Mouse (Mus musculus) left cerebral cortex, postnatal 25 days (tissue): Measurements from ENCODE around the gene Zfp644. TPM values are rescaled to one million over a fixed set of nuclear protein-coding genes. Genes with fewer than 3 reads are reported as not detected.
A peak's percentile ranks its signal among the peaks of the same experiment; 100 is the strongest.

ENCODE experiments used
- DNase-seq, 2 experiments: peaks; one replicate each; pipeline ENCODE4 v3.0.0; 2022; ENCODE audit warnings: low spot score in 2 of 2, mixed read lengths in 1 of 2
- intact Hi-C: fragments of 180-260 bp; cut with DNase I; formaldehyde crosslinking; loops from one replicate; pipeline ENCODE4 v1.15.1; 2025
- total RNA-seq, 2 experiments: library from RNA; stranded (reverse); gene quantifications; 2 replicates each; pipeline ENCODE4 v1.2.3; 2021

Zfp644 gene
- total RNA-seq, 2 experiments from 2014 or later = 106 to 114 TPM

- intact Hi-C loops = no loop called here
- no peak for DNase-seq
Measured at GRCm38 (mm10) chr5:106608798-106609197, 88.3 kb downstream of the Zfp644 start, which contains the start of gene Gm17304. Gene Gm17304 (plus strand): TSS chr5:106609098.

DNA sequence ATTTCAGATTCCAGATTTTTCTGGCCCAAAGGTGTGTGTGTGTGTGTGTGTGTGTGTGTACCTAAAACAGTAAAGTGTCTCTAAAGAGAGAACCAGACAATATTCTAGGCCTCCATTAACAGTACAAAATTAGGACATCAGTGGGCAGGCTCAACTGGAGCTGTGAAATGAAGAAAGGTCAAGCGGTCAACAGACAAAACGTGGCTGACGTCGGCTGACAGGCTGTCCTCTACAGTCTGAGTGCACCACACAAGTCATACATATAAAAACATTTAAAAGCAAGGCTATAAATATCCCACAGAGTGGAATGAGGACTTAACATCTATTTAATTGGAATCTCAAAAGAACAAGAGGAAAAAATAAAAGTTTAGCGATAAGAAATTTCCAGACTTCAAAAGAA is 90.0 kb downstream of the Zfp644 start:
- intact Hi-C loops = no loop called here
- DNase-seq = no peak

- no peak for DNase-seq
- intact Hi-C loops = no loop called here
Measured at GRCm38 (mm10) chr5:106605096-106605495, 92.0 kb downstream of the Zfp644 start.

DNA sequence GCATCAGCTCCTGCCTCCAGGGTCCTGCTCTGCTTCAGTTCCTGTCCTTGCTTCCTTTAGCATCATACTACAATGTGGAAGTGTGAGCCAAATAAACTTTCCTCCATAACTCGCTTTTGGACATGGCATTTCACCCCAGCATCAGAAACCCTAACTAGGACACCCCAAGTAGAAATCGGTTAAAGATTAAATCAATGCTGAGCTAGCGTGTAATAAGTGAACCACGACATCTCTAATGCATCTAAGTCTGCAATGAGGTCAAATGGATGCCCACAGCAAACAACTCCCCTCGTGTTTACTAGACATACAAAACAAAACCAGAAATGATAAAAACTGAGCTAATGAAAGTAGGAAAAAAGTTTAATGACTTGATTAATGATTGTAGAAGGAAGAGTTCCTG is 92.7 kb downstream of the Zfp644 start:
- intact Hi-C loops = no loop called here
- no peak for DNase-seq

- intact Hi-C loops = no loop called here
- no peak for DNase-seq
Measured at GRCm38 (mm10) chr5:106599482-106599881, 97.6 kb downstream of the Zfp644 start.

GRCm38 (mm10) chr5:106597472-106597871 is 99.6 kb downstream of the Zfp644 start:
- no peak for DNase-seq
- intact Hi-C loops = no loop called here

- no peak for DNase-seq
- intact Hi-C loops = no loop called here
Measured at GRCm38 (mm10) chr5:106594388-106594787, 102.7 kb downstream of the Zfp644 start.

DNA sequence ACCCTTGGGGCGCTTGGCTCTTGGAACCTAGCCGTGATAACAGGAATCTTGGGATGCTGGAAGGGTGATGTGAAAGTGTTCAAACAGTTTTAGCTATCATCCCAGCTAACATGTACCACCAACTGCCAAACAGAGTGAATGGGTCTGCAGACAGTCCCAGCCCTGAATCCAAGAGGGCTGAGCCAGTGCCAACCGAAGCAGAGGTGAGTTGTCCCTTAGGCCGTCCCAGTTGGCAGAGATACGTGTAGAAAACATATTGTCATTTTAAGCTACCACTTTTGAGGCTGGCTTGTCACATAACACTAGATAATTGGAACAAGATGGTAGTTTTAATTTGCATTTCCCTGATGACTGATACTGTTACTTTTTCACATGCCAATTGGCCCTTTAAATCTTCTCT is 106.4 kb downstream of the Zfp644 start:
- DNase-seq = no peak
- intact Hi-C loops = no loop called here

- DNase-seq = no peak
- intact Hi-C loops = no loop called here
Measured at GRCm38 (mm10) chr5:106589670-106590069, 107.4 kb downstream of the Zfp644 start.

DNA sequence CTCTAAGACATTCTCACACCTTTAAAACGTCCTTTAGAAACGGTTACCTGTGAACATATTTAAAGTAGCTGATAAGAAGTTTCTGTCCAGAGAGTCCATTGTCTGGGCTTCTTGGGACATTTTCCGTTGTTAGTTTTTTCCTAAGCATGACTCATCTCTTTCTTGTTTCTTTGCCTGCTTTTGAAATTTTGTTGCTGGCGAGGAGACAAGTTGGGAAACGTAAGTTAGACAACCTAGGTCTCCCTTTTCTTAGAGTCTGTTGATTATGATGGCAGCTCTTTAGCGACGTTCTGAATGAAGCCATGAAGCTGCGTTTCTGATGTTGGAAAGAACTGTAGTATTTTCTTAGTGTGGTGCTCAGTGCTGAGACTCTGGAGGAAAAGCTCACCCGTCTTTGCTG is 108.1 kb downstream of the Zfp644 start:
- intact Hi-C loops = no loop called here
- DNase-seq = no peak

- intact Hi-C loops = no loop called here
- no peak for DNase-seq
Measured at GRCm38 (mm10) chr5:106580943-106581342, 116.1 kb downstream of the Zfp644 start.

- no peak for DNase-seq
- intact Hi-C loops = loop anchor here (10.0 kb wide), 1 partner anchor 573 kb away; no protein-coding TSS in a partner anchor
Measured at GRCm38 (mm10) chr5:106577237-106577888, 119.7 kb downstream of the Zfp644 start.

DNA sequence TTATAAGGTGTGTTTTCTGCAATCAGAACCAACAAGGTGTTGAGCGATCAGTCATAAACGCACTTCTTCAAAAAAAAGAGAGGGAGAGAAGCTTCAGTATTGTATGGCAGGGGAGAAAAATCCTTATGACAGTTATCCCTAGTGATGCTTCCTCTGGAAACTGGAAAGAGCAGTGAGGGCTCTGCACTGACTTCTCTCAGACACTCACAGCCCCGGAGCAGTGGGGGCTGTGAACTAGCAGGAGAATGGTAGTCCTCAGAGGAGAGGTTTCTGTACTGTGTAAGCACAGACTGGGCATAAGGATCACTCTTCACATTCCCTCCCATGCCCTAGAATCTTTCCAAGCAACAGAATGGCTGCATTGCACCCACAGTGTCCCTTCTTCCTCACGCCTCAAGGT is 122.0 kb downstream of the Zfp644 start:
- intact Hi-C loops = loop anchor here (10.0 kb wide), 1 partner anchor 570 kb away; no protein-coding TSS in a partner anchor
- no peak for DNase-seq

DNA sequence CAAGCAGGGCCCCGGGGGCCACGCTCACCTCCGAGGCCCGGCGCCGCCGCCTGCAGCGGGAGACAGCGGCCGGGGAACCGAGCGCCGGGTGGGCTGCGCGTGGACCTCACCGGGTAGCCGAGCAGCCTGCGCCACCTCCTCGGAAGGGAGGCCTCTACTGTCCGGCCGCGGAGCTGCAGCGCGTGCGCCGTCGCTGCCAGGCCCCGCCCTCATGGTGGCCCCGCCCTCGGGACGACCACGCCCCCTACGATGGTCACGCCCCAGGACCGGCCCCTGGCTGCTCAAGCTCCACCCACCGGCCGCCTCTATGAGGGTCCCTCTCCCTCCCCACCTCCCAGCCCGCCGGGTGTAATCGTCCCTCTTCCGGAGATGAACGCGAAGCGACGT is 122.5 kb downstream of the Zfp644 start:
- intact Hi-C loops = loop anchor here (5.0 to 10.0 kb wide), 2 partner anchors 107 to 570 kb away; no protein-coding TSS in a partner anchor
- DNase-seq = peak; percentile 85

- peak in 1 of 2 experiments; percentile 13 for DNase-seq
- intact Hi-C loops = loop anchor here (5.0 to 10.0 kb wide), 2 partner anchors 107 to 569 kb away; no protein-coding TSS in a partner anchor
Measured at GRCm38 (mm10) chr5:106573742-106574559, 123.1 kb downstream of the Zfp644 start.

Other genes starting within 250 kb of the Zfp644 start
- gene Barhl2, start 239.1 kb downstream of the Zfp644 start, total RNA-seq = 1 to 10 TPM in 1 of 2 experiments, under 1 TPM in 1; 0.82 to 1.5 TPM
- gene Gm17304, start 88.2 kb downstream of the Zfp644 start, total RNA-seq = not detected
- gene Hfm1, start 229.0 kb upstream of the Zfp644 start, total RNA-seq = 1 to 10 TPM; 1.3 to 1.7 TPM